Mouse (Mus musculus): Measurements from ENCODE around the gene Dmpk. TPM values are rescaled to one million over a fixed set of nuclear protein-coding genes. Genes with fewer than 3 reads are reported as not detected.

Dmpk gene
- not detected for polyA plus RNA-seq (2017; shearing (Covaris generic))

DNA sequence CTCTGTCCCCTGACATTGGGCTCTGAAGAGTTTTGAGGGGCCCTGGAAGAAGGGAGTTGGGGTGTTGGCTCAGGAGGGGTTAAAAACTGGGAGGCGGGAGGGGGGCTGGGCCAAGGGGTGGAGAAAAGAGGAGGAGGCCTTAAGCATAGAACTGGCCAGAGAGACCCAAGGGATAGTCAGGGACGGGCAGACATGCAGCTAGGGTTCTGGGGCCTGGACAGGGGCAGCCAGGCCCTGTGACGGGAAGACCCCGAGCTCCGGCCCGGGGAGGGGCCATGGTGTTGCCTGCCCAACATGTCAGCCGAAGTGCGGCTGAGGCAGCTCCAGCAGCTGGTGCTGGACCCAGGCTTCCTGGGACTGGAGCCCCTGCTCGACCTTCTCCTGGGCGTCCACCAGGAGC lies at the start of gene Dmpk:
Gene Dmpk, plus strand, starts transcription at position 149 of the 400 bp plus-strand sequence.

DNA sequence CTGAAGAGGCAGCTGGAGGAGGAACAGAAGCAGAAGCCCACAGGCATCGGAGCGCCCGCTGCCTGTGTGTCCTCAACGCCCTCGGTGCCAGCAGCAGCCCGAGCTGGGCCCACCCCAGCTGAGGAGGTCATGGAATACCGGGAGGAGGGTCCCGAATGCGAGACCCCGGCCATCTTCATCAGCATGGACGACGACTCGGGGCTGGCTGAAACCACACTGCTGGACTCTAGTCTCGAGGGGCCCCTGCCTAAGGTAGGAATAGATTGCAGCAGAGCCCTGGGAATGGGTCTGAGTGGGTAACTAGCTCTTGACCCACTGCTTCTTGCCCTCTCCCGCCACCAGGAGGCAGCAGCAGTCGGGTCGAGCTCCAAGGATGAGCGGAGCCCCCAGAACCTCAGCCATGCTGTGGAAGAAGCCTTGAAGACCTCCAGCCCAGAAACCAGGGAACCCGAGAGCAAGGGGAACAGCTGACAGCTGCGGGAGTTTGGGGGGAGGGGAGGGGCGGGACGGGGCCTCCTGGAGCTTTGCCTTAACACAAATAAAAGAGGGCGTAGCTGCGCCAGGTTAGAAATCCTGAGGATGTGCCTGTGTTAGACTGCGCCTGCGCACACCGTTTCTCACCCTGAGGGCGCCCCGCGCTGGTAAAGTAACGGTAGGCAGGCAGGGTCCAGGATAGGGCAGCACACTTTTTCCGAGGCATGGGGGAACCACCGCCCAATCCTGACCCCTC lies 29.4 kb upstream of the Dmpk start, which contains the start of gene Rsph6a:
Gene Rsph6a, plus strand, starts transcription at position 644 of the 730 bp plus-strand sequence.

DNA sequence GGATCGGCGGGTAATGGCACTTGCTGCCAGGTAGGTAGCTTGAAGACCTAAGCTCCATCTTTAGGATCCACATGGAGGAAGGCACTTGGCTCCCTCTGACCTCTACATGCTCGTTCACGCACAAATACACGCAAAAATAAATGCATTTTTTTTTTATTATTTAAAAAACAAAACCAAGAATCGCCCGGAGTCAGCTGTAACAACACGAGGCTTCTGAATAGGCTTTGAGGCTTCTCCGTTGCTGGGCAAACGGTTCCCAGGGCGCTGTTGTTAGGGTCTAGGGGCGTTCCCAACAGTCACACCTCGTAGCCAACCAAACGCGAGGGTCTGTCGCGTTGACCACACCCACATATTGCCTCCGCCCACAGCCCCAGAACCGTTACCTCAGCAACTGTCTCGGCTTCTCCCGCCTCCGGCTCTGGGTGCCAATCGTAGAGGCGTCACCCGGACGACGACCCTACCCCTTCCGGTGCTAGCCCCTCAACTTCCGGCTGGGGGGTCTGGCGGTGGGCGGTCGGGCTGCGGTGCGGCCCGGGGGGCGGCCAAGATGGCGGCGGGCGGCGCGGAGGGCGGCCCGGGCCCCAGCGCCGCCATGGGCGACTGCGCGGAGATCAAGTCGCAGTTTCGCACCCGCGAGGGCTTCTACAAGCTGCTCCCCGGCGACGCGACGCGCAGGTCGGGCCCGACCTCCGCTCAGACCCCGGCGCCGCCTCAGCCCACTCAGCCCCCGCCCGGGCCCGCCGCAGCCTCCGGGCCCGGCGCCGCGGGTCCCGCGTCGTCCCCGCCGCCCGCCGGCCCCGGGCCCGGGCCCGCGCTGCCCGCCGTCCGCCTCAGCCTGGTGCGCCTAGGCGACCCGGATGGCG lies 7.7 kb upstream of the Dmpk start, which contains the start of gene Dmwd:
Gene Dmwd, plus strand, starts transcription at position 505 of the 863 bp plus-strand sequence.

DNA sequence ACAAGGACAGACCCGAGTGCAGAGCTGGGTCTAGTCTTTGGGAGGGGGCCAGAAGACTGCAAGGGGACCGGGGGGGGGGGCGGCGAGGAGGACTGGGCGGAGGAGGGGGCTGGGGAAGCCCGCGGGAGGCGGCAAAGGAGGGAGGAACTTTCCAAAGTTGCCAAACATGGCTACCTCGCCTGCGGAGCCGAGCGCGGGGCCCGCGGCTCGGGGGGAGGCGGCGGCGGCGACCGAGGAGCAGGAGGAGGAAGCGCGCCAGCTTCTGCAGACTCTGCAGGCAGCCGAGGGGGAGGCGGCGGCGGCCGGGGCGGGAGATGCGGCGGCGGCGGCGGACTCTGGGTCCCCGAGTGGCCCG lies 10.8 kb downstream of the Dmpk start, which contains the start of gene Six5:
Gene Six5, plus strand, starts transcription at position 124 of the 355 bp plus-strand sequence.

DNA sequence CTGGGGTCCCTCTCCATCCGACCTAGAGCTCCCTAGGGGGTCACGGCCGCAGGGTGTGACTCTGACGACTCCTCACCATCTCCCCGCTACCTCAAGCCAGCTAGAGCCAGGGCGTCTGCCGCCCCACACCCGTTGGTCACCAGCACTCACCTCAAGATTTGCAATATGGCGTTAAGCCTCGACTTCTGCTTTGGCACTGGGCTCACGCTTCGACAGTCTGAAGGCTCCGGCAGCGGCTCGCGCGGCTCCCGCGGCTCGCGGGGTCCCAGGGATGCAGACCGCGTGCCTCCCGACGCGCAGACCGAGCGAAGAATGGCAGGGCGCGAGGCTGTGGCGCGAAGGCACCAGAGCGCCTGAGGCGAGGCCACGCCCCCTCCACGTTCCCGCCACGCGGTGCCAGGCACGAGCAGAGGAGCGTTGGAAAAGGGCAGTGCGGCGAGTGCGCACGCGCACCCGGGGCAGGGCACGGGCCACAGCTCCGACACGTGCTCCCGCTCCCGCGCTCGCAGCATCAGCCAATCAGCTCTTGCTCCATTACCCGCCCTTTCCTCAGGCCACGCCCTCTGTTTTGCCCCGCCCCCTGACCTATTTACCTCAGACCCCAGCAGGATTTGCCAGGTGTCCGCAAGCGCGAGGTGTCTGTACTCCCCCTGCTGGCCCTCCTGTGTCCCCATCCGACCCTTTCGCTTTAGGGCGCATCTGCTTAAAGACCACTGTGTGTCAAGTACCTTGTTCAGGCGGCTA lies 34.6 kb downstream of the Dmpk start, which contains the start of gene Gm4969:
Gene Gm4969, minus strand, starts transcription at position 341 of the 744 bp plus-strand sequence.

DNA sequence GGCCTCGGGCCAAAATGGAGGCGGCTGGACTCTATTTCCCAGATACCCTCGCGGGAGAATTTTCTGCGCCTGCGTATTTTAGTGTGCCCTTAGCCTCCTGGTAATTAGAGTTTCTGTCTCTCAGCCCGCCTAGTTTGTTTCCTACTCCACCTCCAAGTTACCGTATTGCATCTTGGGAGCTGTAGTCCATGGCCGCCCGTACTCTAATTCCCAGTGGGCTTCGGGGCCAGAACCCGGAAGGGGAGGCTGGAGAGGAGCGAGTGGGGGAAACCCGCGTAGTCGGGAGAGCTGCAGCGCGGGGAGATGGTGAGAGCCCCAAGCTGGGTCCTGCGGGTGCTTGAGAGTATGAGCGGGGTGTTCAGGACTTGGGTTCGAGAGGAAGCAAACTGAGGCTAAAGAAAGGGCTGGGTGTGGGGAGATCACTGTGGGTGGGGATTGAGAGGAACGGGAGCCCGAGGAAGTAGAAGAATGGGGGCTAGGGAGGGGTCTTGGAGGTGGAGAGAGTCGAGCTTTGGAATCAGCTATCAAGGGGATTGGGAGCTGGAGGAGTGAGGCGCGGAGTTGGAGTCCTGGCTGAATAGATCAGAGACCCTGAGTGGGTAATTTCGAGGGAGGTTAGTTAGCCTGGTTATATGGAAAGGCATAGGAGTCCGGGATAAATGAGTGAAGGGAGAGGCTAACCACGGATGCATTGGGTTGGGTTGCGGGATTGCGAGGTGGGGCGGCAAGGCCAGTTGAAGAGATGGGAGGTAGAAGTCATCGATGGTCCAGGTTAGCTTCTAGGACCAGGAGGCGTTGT lies 36.2 kb downstream of the Dmpk start, which contains the start of gene Fbxo46:
Gene Fbxo46, plus strand, starts transcription at position 229 of the 799 bp plus-strand sequence.

Other genes starting within 250 kb of the Dmpk start
- not detected for gene Mill2, start 243.9 kb upstream of the Dmpk start, polyA plus RNA-seq (2017; shearing (Covaris generic))
- gene Pglyrp1, start 212.5 kb upstream of the Dmpk start, polyA plus RNA-seq (2017; shearing (Covaris generic)): 6.5 TPM
- gene Ccdc61, start 173.4 kb upstream of the Dmpk start, polyA plus RNA-seq (2017; shearing (Covaris generic)): 21.1 TPM
- not detected for gene Nova2, start 158.0 kb upstream of the Dmpk start, polyA plus RNA-seq (2017; shearing (Covaris generic))
- not detected for gene Nanos2, start 96.4 kb upstream of the Dmpk start, polyA plus RNA-seq (2017; shearing (Covaris generic))
- 5.7 TPM for gene Mypop, start 92.6 kb upstream of the Dmpk start, polyA plus RNA-seq (2017; shearing (Covaris generic))
- gene Irf2bp1, start 79.8 kb upstream of the Dmpk start, polyA plus RNA-seq (2017; shearing (Covaris generic)): 40.1 TPM
- gene Foxa3, start 60.3 kb upstream of the Dmpk start, polyA plus RNA-seq (2017; shearing (Covaris generic)): not detected
- gene Sympk, start 59.5 kb upstream of the Dmpk start, polyA plus RNA-seq (2017; shearing (Covaris generic)): 23.5 TPM
- gene Rsph6a, start 29.2 kb upstream of the Dmpk start, polyA plus RNA-seq (2017; shearing (Covaris generic)): not detected
- not detected for gene Dmwd, start 7.6 kb upstream of the Dmpk start, polyA plus RNA-seq (2017; shearing (Covaris generic))
- gene Six5, start 10.7 kb downstream of the Dmpk start, polyA plus RNA-seq (2017; shearing (Covaris generic)): not detected
- not detected for gene Gm4969, start 34.5 kb downstream of the Dmpk start, polyA plus RNA-seq (2017; shearing (Covaris generic))
- gene Fbxo46, start 36.0 kb downstream of the Dmpk start, polyA plus RNA-seq (2017; shearing (Covaris generic)): 11.7 TPM
- gene Qpctl, start 65.4 kb downstream of the Dmpk start, polyA plus RNA-seq (2017; shearing (Covaris generic)): 11.9 TPM
- gene Snrpd2, start 65.9 kb downstream of the Dmpk start, polyA plus RNA-seq (2017; shearing (Covaris generic)): 31.4 TPM
- gene Gipr, start 82.3 kb downstream of the Dmpk start, polyA plus RNA-seq (2017; shearing (Covaris generic)): not detected
- gene Eml2, start 92.6 kb downstream of the Dmpk start, polyA plus RNA-seq (2017; shearing (Covaris generic)): 14.0 TPM
- gene Gpr4, start 128.7 kb downstream of the Dmpk start, polyA plus RNA-seq (2017; shearing (Covaris generic)): 0.16 TPM
- 47.3 TPM for gene Opa3, start 144.5 kb downstream of the Dmpk start, polyA plus RNA-seq (2017; shearing (Covaris generic))
- 193 TPM for gene Vasp, start 188.0 kb downstream of the Dmpk start, polyA plus RNA-seq (2017; shearing (Covaris generic))
- not detected for gene Ppm1n, start 196.2 kb downstream of the Dmpk start, polyA plus RNA-seq (2017; shearing (Covaris generic))
- not detected for gene Rtn2, start 198.8 kb downstream of the Dmpk start, polyA plus RNA-seq (2017; shearing (Covaris generic))
- gene Fosb, start 226.2 kb downstream of the Dmpk start, polyA plus RNA-seq (2017; shearing (Covaris generic)): 7.9 TPM